Mouse (Mus musculus) left cerebral cortex, adult 6 months (tissue): ENCODE data around the gene Fam49a. TPM values are rescaled to one million over a fixed set of nuclear protein-coding genes. Genes with fewer than 3 reads are reported as not detected.

ENCODE experiments used
- long read RNA-seq, 2 experiments: library from polyadenylated mRNA; unstranded; transcript quantifications; one replicate each; pipeline ENCODE4 v2.0.0; 2019 to 2020
- polyA plus RNA-seq: library from polyadenylated mRNA; unstranded; fragments of <200 nt; fragmentation: Nextera tagmentation; gene quantifications from 2 replicates; pipeline ENCODE4 v1.2.3, GENCODE M21; 2021

Fam49a gene
- 50.3 and 77.6 TPM in 2 replicates for polyA plus RNA-seq
- long read RNA-seq, experiment 1, full-length matches to known transcripts: 313 of 403 reads
- long read RNA-seq, experiment 1, partial matches to known transcripts: 23 of 403 reads
- long read RNA-seq, experiment 1, other reads (novel, unspliced or antisense): 67 of 403 reads
- long read RNA-seq, experiment 2, full-length matches to known transcripts: 84 of 148 reads
- long read RNA-seq, experiment 2, partial matches to known transcripts: 16 of 148 reads
- long read RNA-seq, experiment 2, other reads (novel, unspliced or antisense): 48 of 148 reads

DNA sequence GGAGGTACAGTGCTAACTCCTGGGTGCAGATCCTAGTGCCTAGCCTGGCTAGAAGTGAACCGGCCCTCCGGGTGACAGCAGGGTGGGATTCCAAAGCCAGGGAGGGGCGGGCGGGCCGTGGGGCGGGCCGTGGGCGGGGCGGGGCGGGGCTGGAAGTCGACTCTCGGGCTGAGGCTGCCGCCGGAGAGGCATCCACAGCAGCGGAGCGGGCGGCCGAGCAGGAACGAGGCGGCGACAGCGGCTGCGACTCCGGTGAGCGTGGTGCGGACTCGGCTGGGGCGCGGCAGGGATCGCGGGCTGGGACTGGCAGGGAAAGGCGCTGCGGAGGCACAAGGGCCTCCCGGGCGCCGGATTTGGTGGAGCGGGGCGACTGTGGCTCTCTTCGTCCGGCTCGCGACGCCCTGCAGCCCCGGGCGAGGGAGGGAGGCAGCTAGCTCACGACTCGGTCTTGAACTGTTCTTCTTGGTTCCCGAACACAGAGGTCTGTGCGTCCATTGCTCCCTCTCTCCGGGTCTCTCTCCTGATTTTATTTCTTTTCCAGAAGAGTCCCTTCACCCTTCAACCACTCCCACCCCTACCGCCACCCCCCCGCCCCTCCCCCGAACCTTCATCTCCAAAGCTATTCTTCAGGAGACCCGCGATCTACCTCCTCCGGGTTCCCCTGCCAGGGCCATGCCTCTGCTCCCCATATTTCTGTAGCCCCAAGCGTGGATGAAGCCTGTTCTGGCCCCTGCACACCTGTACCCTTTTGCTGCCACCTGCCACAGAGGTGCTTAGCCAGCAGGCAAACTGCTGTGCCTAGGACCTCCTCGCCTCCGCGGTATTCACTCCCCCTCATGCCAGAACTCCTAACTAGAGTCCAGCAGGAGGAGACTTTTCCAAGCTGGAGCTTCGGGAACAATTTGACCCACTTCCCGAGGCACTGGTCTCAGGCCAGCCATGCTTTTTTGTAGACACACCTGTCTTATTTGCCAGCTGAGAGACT, at the start of gene Fam49a:
TSS of gene Fam49a (plus strand) at position 153 of the 985 bp plus-strand sequence.

